Mouse (Mus musculus) heart, postnatal 0 days (tissue): ENCODE results near the gene Lfng.

Experiments used
- CTCF ChIP-seq: IDR thresholded peaks from 2 replicates; pipeline ENCODE4 v1.5.1; 2016; ENCODE audit warnings: antibody characterized with exemption, control low read depth, low read depth
- EP300 ChIP-seq: IDR thresholded peaks from 2 replicates; pipeline ENCODE4 v1.6.1; 2016; ENCODE audit warnings: antibody characterized with exemption, low read depth

DNA sequence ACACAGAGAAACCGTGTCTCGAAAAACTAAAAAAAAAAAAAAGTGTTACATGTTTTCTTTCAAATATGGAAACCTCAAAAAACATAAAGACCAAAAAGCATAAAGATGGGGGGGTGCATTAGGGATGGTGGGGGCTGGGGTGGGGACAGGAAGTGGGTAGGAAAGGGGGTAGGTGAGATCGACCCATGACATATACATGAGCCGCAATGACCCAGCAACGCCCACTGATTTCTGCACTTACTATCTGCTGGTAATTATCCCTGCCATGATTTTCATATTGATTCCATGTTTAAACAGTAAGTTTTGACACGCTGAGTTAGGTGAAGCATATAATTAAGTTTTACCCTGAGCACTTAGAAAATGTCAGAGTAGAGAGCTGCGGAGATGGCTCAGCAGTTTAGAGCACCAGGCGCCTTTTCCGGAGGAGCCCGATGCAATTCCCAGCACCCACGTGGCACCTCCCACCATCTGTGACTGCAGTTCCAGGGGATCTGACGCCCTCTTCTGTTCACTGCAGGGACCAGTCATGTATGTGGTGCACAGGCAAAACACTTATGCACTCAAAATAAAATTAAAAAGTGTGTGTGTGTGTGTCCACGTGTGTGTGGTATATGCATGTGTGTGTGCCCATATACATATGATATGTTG is 36.8 kb upstream of the Lfng start:
- TF ChIP-seq CTCF (no peak), EP300 (no peak)
